Mouse (Mus musculus) testis, adult 2 months (tissue): ENCODE results near the gene Adprh.

Source experiments
- CTCF ChIP-seq: fragments of 200-500 bp; IDR thresholded peaks from 2 replicates; pipeline ENCODE4 v1.5.1; 2012; ENCODE audit warnings: low read depth, mild to moderate bottlenecking, inconsistent platforms, low read length, moderate library complexity; ENCODE audit not compliant: control insufficient read depth, insufficient read depth, insufficient replicate concordance
- POLR2A ChIP-seq: fragments of 200-500 bp; IDR thresholded peaks from 2 replicates; pipeline ENCODE4 v1.6.1; 2012; ENCODE audit warnings: low read depth, mild to moderate bottlenecking, inconsistent platforms, low read length, moderate library complexity; ENCODE audit not compliant: control insufficient read depth

DNA sequence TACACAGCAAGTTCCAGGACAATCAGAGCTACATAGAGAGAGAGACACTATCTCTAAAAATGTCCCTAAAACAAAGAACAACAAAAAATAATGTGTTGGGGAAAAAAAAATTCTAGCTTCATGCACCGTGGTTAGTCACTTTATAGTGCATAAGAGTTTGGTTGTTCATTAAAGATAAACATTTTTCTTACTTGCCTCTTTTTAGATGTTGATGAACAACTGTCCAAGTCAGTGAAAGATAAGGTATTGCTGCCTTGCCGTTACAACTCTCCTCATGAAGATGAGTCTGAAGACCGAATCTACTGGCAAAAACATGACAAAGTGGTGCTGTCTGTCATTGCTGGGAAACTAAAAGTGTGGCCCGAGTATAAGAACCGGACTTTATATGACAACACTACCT lies 21.2 kb upstream of the Adprh start:
- TF ChIP-seq CTCF, result no peak
- no peak for TF ChIP-seq POLR2A
